Mouse (Mus musculus) retina, postnatal 7 days (tissue): ENCODE measurements around the gene Prepl.
A peak's percentile ranks its signal among the peaks of the same experiment; 100 is the strongest.

Experiments used
- DNase-seq: peaks from one replicate; pipeline ENCODE4 v3.0.0-alpha.2; 2012; ENCODE audit warnings: low read depth, low spot score

Gene Prepl

DNA sequence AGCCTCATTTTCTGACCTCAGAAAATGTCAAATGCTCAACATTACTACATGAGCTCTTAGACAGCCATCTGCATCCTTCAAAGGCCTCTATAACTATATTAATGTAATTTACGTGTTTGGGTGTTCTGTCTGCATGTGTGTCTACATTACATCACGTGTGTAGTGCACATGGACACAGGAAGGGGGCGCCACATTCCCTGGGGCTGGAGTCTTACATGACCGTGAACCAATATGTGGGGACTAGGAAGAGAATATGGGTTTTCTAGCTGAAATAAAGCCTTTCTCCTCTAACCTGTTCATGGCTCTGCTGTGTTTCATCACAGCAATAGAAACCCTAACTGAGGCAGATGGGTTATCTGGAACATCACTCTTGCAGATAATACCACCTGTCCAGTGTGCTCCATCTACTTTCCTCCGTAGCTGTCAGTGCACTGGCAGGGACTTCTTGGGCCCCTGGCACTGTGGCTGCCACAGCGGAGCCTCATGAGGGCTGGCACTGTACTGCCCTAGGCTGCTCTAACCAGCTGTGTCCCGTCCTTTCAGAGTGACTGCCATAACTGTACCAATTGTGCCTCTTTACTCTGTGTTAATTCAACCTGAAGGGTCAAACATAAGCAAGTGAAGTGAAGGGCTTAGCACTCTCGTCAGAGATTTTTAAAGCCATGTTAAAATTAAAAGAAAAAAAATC lies 18.8 kb downstream of the Prepl start:
- no peak for DNase-seq

DNA sequence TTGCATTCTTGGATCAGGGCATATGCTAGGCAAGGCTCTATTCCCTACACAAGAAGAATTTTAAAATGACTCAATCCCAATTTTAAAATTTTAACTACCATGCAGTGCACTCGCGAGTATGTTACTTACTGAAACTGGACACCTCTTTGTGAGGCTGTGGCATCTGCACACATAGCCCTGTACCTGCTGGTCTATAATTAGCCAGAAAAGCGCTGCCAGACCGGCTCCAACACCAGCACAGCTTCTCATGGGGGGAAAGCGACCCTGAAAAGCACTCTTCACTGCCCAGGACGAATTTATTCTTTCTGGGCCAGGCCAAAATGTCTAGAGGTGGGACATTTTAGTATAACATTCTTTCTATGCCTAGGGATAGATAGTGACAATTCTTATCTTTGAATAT lies 19.4 kb downstream of the Prepl start:
- no peak for DNase-seq

DNA sequence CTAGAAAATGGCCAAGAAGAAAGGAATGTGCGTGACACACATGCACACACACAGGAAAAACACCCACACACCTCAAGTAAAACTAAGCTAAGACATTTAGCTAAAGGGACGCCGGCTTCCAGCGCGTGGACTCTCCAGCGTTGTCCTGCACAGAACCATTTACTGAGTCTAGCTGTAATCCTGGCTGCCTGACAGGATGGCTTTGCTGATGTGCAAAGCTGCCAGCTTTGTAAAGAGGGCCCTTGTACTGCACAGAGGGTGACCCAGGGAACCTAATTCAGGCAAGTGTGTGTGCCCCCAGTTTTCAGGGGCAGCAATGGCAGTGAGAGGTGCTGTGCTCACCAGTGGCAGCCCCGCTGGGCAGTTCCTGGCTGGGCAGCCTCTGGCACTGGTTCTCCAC lies 22.7 kb downstream of the Prepl start:
- DNase-seq = no peak

DNA sequence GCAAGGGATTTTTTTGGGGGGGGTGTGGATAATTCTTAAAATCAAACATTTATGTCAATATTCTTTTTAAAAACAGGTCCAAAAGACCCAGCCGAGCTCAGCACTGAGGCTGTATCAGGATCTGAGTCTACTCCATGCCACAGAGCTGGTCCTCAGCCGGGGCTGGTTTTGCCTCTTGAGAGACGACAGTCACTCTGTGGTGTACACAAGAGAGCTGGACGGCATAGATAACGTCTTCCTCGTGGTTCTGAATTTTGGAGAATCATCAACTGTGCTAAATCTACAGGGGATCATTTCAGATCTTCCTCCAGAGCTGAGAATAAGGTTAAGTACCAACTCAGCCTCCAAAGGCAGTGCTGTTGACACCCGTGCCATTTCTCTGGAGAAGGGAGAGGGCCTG lies 26.5 kb downstream of the Prepl start:
- no peak for DNase-seq

DNA sequence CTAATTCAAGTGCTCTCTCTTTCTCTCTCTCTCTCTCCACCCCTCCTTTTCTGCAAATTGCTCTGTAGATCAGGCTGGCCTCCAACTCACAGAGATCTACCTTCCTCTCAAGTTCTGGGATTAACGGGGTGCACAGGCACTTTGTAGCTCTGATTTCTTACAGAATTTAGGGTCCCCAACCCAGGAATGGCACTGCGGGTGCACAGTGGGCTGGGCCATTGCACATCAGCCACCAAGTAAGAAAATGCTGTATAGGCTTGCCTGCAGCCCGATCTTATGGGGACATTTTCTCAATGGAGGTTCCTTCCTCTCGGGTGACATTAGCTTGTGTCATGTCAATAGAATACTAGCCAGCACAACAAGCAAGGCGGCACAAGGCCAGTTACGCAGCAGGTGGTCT lies 30.9 kb downstream of the Prepl start:
- no peak for DNase-seq

GRCm38 (mm10) chr17:85058276-85058675 lies 31.8 kb downstream of the Prepl start:
- DNase-seq = no peak

- no peak for DNase-seq
Observed at GRCm38 (mm10) chr17:85048379-85048778, 41.7 kb downstream of the Prepl start.

- DNase-seq = no peak
Observed at GRCm38 (mm10) chr17:85045160-85045559, 44.9 kb downstream of the Prepl start.

GRCm38 (mm10) chr17:85044466-85044865 lies 45.6 kb downstream of the Prepl start:
- no peak for DNase-seq

DNA sequence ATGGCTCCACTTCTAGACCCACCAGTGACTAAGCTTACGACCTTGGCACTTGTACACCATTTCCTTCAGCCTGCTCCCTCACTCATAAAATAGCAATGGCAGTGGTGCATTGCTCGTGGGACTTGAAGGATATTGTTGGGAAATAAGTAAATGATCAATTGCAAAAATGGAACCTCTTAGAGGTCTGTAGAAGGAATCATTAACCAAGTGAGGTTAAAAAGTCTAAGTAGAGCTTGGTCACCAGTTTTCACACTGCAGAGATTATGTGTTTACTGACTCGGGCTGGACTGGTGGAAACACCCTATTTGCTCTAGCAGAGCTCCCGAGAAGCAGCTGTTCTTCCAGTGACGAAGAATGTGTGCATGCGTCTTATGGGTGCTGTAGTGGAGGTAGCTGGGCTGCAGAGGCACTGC lies 46.6 kb downstream of the Prepl start:
- DNase-seq = no peak

GRCm38 (mm10) chr17:85042419-85042818 lies 47.6 kb downstream of the Prepl start:
- DNase-seq = no peak

GRCm38 (mm10) chr17:85040913-85041312 lies 49.1 kb downstream of the Prepl start:
- DNase-seq = no peak

GRCm38 (mm10) chr17:85038761-85039160 lies 51.3 kb downstream of the Prepl start:
- no peak for DNase-seq

- no peak for DNase-seq
Observed at GRCm38 (mm10) chr17:85038311-85038710, 51.7 kb downstream of the Prepl start.

DNA sequence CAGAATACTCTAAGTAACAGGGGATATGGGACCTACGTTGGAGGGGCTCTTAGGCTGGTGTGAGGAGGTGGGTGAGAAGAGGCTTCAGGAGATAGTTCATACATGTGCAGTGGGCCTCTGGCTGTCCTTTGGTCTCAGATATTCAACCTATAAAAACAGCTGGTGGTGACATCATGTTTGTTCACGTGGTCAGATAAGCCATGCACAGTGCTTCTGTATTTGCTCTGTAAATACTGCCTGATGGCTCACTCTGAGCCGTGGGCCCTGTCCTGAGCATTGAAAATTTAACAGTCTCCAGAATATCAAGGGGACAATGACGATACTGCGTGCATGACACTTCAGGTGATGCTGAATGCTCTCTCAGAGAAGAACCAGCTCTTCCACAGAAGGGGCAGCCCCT lies 52.2 kb downstream of the Prepl start:
- DNase-seq = no peak

- peak; percentile 32 for DNase-seq
Observed at GRCm38 (mm10) chr17:85034068-85034467, 56.0 kb downstream of the Prepl start.

DNA sequence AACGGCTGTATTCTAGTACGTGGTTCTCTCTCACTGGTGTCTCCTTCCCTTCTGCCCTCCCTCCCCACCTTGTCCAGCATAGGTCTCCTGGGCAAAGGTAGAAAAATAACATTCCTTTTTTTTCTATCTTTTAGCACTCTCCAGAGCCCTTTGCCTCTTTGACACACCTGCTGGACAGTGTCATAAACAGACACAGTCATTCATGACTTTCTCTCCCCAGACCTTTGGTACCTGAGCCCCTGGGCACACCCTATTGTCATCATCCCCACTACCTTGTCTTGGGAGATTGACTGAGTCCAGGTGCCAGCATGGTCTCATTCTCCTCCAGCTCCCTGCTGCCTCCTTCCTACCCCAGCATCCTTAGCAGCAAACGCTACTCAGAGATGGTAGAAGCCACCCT lies 57.0 kb downstream of the Prepl start:
- no peak for DNase-seq

DNA sequence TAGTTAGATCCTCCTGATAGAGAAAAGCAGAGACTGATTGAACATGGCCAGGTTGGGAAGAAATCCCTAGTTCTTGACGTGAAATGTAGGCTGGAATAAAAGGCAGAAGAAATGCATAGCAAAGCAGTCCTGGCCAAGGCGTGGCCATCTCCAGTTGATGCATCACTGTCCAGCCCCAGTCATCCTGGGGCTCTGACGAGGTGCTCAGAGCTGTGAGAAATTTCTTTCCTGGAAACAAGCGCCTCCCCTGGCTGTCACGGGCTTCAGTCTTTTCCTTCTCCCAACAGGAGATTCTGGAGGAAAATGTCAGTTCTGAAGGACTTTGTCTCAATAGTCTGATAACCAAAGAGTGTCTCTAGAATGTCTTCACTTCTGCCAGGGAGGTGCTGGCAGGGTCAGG lies 59.4 kb downstream of the Prepl start:
- no peak for DNase-seq

DNA sequence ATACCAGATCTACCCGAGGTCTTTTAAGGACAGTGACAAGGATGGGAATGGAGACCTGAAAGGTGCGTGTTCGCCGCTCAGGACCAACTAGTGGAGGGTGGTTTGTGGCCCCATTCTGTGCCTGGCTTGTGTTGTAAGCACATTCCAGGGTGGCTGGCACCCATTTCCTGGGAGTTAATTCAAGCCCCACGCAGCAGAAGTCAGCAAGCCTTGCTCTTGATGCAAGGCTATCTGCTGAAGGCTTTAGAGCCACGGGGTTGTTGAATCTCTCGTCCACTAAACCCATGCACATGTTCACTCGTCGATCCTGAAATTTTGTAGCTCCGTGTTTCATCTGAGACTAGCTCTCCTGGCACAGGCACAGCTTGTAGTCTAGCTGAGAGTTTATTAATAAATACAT lies 61.2 kb downstream of the Prepl start:
- no peak for DNase-seq

GRCm38 (mm10) chr17:85028093-85028739 lies 61.8 kb downstream of the Prepl start, which contains the start of gene Slc3a1:
Slc3a1 (plus strand) TSS chr17:85028376.
- DNase-seq = no peak

DNA sequence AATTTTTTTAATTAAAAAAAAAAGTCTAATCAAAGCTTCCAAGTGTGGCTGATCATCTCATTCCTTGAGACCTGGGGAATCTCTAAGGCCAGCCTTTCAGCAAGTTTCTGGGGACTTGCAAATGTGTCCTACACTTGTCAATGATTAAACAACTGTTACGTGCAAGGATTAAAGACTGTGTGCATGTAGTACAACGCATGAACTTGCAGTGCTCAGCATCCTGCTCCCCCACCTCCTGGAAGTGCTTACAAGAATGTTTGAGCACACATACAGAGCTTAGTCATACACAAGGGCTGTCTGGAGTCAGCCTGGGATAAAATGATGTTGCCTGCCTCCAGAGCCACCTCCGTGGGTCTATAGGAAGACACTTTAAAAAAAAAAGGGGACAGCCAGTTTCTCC lies 62.8 kb downstream of the Prepl start:
- DNase-seq = no peak

DNA sequence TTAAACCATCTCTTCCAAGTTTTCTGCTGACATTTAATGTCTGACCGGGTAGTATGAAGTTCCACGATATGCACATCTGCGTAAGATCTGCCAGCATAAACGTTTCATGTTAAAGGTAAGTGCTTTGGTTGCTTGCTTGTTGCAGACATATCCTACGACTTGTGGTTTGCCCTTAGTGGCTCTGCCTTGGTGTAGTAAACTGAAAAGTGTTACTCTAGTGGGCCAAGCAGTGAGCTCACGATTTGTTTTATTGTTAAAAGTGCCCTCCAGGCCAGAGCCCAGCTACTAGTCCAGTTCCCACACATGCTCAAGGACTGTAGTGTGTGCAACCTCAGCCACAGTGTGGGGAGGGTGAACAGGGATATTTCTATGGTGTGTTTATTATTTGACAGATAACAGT lies 63.6 kb downstream of the Prepl start:
- no peak for DNase-seq

GRCm38 (mm10) chr17:85025151-85025550 lies 64.9 kb downstream of the Prepl start:
- no peak for DNase-seq

DNA sequence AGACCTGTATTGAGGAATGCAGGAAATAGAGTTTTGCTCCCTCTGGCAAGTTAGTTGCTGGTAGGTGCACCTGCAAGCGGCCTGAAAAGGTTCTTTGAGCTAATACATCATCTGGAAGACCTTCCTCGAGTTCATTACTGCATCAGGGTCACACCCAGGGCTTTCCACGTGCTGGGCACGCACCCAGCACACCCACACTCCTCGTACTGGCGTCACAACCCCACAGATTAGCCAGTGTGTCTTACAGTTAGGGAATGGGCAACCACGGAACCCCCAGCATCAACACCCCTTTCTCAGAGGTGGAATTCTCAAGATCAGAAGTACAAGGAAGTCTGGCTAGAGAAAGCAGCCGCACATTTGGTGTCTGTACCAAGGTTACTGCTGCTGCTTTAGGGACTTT lies 65.8 kb downstream of the Prepl start:
- no peak for DNase-seq
